Mouse (Mus musculus): ENCODE data around the gene H2al1e. TPM values are rescaled to one million over a fixed set of nuclear protein-coding genes. Genes with fewer than 3 reads are reported as not detected.

Gene H2al1e
- total RNA-seq, 1 experiment from 2014 or later = not detected

DNA sequence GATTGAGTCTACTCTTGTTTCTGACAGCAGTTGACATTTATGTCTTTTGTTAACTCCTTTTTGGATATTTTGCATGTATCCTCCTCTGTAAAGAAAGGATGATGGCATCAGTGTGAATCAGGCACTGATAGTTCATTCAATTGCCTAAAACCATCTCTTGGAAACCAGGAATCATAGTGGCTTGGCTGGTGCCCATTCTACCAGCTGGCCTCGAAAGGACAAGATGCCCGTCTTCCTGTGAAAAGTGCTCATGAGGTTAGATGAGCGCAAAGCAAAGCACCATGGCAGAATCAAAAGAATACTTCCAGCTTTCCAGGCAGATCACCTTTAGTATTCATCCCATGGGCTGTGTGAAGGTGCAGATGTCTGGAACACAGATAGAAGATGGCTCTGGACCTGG, 35.0 kb downstream of the H2al1e start:
- no peak for ATAC-seq (replicated peaks in 1 of 2; ENCODE audit: insufficient read depth in 1 of 2, low FRiP score in 2 of 2, low TSS enrichment in 1 of 2, low read depth in 1 of 2, poor library complexity in 2 of 2, severe bottlenecking in 2 of 2)

DNA sequence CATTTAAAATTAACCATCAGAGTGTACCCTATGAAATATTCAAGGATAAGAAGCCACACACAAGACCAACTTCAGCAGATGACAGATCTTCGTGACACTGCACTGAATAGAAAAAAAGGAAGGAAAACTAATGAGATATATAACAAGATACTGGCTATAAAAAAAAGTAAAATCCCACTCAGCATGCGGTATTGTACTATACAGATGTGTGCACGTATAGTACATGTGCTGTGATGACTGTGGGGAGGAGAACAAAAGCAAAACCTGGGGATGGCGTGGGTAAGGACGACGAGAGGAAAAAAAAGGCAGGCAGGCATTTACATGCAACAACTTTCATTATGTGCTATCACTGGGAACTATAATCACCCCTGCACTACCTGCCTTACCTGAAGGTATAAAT, 49.1 kb downstream of the H2al1e start:
- ATAC-seq (replicated peaks in 1 of 2; ENCODE audit: insufficient read depth in 1 of 2, low FRiP score in 2 of 2, low TSS enrichment in 1 of 2, low read depth in 1 of 2, poor library complexity in 2 of 2, severe bottlenecking in 2 of 2) = peak; percentile 29 to 32; a peak in 1 of 4 replicates

DNA sequence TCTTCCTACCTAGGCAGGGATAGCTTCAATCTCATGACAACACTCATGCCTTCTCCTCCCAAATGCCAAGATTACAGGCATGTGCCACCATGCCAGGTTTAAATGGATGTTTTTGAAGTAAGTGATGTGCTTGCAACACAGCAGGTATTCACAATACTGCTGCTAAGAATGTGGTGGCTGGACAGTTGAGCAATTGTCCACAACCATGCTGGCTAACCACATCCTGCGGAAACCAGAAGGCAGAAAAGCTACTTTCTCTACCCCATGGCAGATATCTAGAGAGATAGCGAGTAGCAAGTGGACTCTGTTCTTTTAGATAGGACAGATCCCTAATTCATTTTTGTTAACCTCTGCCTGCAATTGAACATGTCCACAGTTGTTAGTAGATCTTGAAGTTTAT, 49.5 kb downstream of the H2al1e start:
- ATAC-seq (replicated peaks in 1 of 2; ENCODE audit: insufficient read depth in 1 of 2, low FRiP score in 2 of 2, low TSS enrichment in 1 of 2, low read depth in 1 of 2, poor library complexity in 2 of 2, severe bottlenecking in 2 of 2) = peak; percentile 42 to 88; a peak in 3 of 4 replicates

Other genes starting within 250 kb of the H2al1e start
- gene H2al1a, start 12.7 kb upstream of the H2al1e start, total RNA-seq (2017) = not detected in 2 replicates
- not detected in 2 replicates for gene H2al1b, start 9.5 kb upstream of the H2al1e start, total RNA-seq (2017)
- gene H2al1c, start 6.3 kb upstream of the H2al1e start, total RNA-seq (2017) = not detected in 2 replicates
- not detected in 2 replicates for gene H2al1d, start 3.1 kb upstream of the H2al1e start, total RNA-seq (2017)
- not detected in 2 replicates for gene H2al1f, start 3.2 kb downstream of the H2al1e start, total RNA-seq (2017)
- not detected in 2 replicates for gene H2al1g, start 6.3 kb downstream of the H2al1e start, total RNA-seq (2017)
- gene H2al1h, start 9.6 kb downstream of the H2al1e start, total RNA-seq (2017) = not detected in 2 replicates
- gene H2al1i, start 12.7 kb downstream of the H2al1e start, total RNA-seq (2017) = not detected in 2 replicates
- gene H2al1j, start 15.9 kb downstream of the H2al1e start, total RNA-seq (2017) = not detected in 2 replicates